Mouse (Mus musculus) stomach, postnatal 0 days (tissue): ENCODE data around the gene Ddx10.

Experiments used
- CTCF ChIP-seq: IDR thresholded peaks from 2 replicates; pipeline ENCODE4 v1.5.1; 2016; ENCODE audit warnings: antibody characterized with exemption, low read depth, mild to moderate bottlenecking, moderate library complexity
- EP300 ChIP-seq: optimal IDR thresholded peaks from 2 replicates; pipeline ENCODE3; 2016; ENCODE audit warnings: antibody characterized with exemption

DNA sequence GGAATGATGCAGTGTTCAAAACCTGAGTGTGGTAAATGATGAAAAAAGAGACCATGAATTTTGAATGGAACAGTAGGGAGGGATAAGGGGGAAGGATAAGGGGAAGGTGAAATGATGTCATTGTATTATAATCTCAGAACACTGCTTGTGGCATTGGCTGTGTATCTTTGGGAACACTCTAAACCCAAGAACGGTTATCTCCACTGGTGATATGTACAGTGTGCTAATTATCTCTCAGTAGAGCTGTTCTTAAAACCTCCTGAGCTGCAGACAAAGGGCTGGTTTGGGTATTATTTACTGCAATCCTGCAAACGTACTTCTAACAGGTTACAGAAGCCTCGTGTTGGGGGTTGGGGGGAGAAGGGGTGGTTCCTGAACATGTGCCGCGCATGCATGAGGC, 179.7 kb downstream of the Ddx10 start:
- TF ChIP-seq CTCF (no peak), EP300 (no peak)
